Mouse (Mus musculus) fibroblast of lung, adult 2 months (primary cell): Measurements from ENCODE around the gene Msi1.

ENCODE experiments used
- DNase-seq: peaks from one replicate; pipeline ENCODE4 v3.0.0-alpha.2; 2011; ENCODE audit warnings: low read depth

Msi1 gene

GRCm38 (mm10) chr5:115429359-115430186 is at the start of gene Msi1:
Gene Msi1, plus strand, starts transcription at chr5:115429599.
- DNase-seq: no peak

GRCm38 (mm10) chr5:115391935-115392334 is 37.5 kb upstream of the Msi1 start:
- DNase-seq: no peak

GRCm38 (mm10) chr5:115392969-115393368 is 36.4 kb upstream of the Msi1 start:
- DNase-seq: no peak

- DNase-seq: no peak
These were observed 35.2 kb upstream of the Msi1 start for GRCm38 (mm10) chr5:115394223-115394622.

GRCm38 (mm10) chr5:115394836-115395235 is 34.6 kb upstream of the Msi1 start:
- no peak for DNase-seq

GRCm38 (mm10) chr5:115396654-115397053 is 32.7 kb upstream of the Msi1 start:
- DNase-seq: no peak

GRCm38 (mm10) chr5:115397839-115398780 is 31.3 kb upstream of the Msi1 start:
- DNase-seq: no peak

- DNase-seq: no peak
These were observed 27.3 kb upstream of the Msi1 start for GRCm38 (mm10) chr5:115402063-115402462.

- DNase-seq: no peak
These were observed 25.8 kb upstream of the Msi1 start for GRCm38 (mm10) chr5:115403436-115404140.

GRCm38 (mm10) chr5:115404241-115404794 is 25.1 kb upstream of the Msi1 start:
- DNase-seq: no peak

GRCm38 (mm10) chr5:115405205-115405604 is 24.2 kb upstream of the Msi1 start:
- DNase-seq: no peak

GRCm38 (mm10) chr5:115408110-115408509 is 21.3 kb upstream of the Msi1 start:
- DNase-seq: no peak

GRCm38 (mm10) chr5:115415111-115416085 is 14.0 kb upstream of the Msi1 start:
- DNase-seq: no peak

GRCm38 (mm10) chr5:115428831-115429358 is 504 bp upstream of the Msi1 start:
- no peak for DNase-seq

GRCm38 (mm10) chr5:115430187-115430960 is 975 bp downstream of the Msi1 start:
- DNase-seq: no peak

- no peak for DNase-seq
These were observed 1.9 kb downstream of the Msi1 start for GRCm38 (mm10) chr5:115431061-115431897.

GRCm38 (mm10) chr5:115431898-115432259 is 2.5 kb downstream of the Msi1 start:
- no peak for DNase-seq

GRCm38 (mm10) chr5:115432395-115432794 is 3.0 kb downstream of the Msi1 start:
- no peak for DNase-seq

- no peak for DNase-seq
These were observed 3.8 kb downstream of the Msi1 start for GRCm38 (mm10) chr5:115433191-115433590.
